Mouse (Mus musculus) heart, adult 11 months (tissue): ENCODE measurements around the gene Rpp30.

Experiments
- DNase-seq: peaks from one replicate; pipeline ENCODE4 v3.0.0; 2022

Gene Rpp30

DNA sequence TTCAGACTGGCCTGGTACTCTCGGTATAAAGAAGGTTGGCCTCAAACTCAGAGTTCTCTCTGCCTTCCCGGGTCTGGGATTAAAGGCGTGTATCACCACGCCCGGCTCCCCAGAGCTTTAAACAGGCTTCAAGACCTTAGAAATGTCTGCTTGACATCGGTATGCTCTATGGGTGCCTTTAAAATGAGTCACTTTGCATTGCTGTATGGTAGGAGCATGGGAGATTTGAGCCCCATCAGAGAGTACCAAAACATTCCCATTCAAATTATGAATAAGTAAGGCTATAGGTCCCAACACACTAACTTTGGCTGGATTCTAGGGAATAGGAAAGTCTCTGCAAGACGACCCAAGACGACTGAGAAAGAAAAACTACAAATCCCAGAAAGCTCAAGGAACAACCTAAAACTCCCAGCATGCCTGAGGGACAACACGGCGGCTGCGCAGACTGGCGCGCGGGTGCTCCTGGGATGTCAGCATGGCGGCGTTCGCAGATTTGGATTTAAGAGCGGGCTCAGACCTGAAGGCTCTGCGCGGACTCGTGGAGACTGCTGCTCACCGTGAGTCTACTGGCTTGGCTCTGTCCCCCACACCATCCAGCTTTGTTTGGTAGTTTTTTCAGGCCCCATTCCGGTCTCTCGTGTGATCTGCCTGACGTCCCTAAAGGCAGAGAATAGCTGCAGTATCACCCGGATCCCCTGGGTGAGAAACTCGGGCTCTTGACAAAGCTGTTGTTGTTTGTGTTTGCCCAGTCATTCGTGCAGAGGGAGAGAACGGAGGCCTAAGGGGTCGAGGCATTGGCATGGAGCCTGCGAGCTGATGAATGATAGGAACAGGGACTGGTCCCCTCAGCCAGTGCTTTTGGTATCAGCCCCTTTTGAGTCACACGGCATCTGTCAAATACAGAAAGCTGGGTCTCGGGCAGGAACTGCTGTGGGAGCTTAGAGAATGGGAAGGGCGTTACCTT is at the start of gene Rpp30:
Rpp30 (plus strand) TSS at position 455 of the 964 bp plus-strand sequence.
- DNase-seq: peak; percentile 98

DNA sequence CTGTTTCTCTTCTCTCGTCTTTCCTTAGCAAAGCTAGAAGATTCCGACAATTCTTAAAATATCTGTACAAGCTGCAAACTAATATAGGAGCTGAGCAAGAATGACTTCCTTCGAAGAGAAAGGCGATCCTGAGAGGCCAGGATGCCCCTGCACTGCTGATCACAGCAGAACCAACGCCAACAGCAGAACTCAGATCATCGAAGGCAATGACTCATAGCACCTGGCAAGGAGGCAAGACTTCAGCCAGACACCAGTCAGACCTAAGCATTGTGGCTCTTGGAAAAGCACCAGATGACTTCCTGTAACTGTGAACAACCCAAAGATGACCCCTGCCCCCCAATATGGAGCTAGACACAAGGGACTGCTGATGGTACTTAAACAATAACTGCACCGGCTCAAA is 37.5 kb upstream of the Rpp30 start:
- DNase-seq: no peak

DNA sequence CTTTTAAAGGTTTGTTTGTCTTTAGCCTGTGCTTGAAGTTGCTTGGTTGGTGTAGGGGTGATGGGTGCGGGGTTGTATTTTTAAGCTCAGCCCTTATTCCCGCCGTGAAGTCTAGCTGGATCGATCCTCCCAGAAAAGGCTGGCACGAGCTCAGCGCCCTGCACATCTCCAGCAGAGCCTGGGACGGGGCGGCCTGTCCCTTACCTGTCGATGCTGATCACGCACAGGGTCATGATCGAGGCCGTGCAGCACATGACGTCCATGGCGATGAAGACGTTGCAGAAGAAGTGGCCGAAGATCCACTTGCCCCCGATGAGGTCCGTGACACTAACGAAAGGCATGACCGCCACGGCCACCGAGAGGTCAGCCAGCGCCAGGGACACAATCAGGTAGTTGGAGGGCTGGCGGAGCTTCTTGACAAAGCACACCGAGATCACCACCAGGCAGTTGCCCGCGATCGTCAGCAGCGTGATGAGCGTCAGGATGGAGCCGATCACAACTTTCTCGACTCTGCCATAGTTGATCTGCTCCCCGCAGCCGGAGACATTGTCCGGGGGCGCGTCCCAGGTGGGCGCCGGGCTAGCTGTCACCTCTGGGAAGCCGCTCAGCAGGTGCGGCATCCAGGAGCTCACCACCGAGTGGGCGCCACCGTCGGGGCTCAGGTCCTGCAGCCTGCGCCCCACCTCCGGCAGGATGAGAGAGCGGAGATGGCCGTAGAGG is 26.9 kb upstream of the Rpp30 start:
- peak; percentile 83 for DNase-seq

DNA sequence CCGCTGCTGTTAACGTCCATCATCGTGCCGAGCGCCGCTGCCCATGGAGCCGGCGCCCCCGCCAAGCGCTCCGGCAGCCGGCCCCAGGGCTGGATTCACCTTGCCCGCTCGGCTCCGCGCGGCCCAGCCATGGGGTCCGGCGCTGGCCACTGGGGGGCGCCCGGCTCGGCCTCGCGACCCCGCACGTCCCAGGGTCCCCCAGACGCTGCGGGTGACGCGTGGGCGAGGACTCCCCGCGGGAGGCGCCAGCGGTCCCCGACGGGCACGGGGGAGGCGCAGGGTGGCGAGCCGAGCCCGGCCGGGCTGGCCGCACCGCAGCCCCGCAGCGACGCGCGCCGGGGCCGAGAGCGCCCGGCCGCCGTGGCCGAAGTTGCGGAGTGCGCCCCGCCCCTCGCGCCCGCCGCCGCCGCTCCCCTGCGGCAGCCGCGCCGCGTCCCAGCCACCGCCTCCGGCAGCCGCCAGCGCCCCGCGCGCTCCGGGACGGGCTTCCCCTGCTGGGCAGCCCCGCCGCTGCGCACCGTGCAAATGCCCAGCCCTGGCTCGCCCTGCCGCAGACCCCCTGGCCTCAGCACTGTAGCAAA is 26.2 kb upstream of the Rpp30 start, which contains the start of gene Htr7:
Htr7 (minus strand) TSS at position 277 of the 581 bp plus-strand sequence.
- DNase-seq: peak; percentile 89

DNA sequence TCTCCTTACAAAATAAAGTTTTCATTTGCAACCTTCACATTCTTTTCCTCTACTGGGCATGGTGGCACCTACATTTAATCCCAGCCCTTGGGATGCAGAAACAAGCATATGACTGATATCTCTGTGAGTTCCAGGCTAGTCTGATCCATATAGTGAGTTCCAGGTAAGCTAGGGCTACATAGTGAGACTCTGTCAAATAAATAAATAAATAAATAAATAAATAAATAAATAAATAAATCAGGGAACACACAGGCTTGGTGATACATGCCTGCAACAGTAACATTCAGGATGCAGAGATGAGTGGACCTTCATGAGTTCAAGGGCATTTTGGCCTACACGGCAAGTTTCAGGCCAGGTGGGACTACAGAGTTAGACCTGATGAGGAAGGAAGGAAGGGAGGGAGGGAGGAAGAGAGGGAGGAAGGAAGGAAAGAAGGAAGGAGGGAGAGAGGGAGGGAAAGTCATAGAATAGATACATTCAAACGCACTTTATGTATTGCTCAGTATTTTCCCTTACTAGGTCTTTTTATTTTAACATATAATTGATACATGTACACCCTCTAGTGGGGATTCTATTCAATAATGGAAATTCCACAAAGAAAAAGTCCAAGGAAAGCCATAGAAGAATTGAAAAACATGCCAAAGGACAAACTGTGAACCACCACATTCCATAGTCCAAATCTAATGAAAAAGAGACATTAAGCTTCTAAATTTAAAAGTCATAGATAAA is 20.6 kb upstream of the Rpp30 start:
- peak; percentile 49 for DNase-seq

DNA sequence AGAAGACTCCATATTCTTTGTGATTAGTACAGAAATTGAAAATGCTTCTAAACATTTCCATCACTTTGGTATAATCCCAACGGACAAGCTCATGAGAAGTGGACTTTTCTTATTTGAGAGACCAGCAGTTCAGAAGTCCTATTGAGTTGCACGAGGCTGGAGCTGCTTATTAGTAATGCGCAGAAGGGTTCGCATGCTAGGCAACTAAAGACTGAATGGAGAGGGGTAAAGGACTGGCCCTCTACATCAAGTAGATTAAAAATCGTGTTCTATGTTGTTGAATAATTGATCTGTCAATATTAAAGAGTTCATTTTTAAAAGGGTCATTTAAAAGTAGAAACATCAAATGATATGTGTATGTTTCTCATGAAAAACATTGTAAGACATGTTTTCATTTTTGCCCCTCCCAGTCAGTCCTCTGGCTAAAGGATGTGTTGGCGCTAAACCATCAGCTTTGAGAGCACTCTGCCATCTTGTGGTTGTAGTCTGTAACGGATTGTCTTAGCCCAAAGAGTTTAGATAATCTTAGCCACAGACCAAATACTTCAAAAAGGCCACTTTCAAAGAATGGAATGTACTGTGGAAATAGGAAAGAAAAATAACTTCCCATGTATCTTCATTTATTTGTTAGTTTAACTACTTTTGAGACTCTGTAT is 782 bp upstream of the Rpp30 start:
- DNase-seq: peak; percentile 80

DNA sequence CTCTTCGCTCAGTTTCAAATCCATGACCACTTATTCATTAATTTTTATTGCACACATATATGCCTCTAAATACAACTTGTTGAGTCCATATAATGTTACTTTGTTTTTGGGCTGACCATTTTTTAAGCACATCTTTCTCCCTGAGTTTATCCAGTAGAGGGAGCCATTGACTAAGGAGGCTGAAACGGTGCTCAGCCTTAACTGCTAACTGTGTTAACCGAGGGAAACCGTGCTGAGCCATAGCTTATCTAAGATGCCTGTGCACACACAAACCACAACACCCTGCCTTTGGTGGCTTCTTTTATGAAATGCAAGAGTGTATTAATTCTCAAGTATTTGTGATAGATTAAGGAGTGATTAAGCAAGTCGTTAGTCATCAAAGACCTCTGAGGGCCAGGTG is 7.3 kb downstream of the Rpp30 start:
- peak; percentile 69 for DNase-seq

DNA sequence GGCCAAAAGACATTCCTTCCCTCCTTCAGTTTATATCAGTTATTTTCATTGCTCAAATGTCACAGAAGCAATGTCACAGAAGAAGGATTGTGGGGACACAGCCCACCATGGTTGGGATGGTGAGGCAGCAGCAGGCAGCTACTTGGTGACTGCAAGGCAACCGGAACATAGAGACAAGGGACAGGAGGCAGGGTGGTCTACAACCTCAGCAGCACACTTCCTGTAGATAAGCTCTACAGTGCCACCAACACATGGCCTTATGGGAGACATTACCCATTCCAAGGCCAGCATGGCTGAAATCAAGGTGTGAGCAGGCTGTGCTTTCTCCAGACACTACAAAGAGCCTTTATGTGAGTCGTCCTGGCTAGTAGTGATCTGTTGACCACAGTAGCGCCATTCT is 13.7 kb downstream of the Rpp30 start:
- peak; percentile 71 for DNase-seq

DNA sequence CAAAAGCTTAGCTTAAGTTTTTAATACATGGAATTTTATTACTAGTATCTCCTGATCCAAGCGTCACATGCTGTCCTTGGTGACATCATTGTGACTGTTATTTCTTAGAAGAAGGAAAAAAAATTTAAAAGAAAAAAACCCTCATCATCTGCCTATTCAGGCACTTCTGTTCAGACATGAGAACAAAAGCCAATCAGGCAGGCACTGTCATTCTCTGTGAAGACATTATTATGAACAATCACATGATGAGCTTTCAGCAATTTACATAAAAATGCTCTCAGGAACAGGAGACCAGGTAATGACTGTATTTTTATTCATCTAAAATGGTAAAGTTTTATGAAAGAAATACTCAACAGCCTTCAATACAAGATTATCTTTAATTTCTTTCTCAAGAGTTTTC is 14.7 kb downstream of the Rpp30 start:
- no peak for DNase-seq

DNA sequence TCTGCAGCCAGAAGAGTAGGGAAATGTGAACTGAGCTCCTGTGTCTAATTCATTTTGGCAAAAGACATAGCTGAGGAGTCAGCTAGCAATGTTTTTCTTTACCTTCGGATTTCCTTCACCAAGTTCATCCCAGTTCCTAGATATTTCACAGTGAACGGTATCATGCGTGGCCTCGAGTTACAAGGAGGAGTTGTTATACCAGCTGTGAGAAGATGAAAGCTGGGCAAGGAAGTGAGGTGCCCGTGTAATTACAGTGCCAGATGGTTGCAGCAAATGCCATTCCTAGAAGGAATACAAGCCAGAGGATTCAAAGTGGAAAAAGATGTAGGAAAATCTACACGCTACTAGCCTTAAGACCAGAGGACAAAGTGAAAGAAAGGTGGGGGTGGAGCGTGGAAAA is 15.4 kb downstream of the Rpp30 start:
- DNase-seq: peak; percentile 49

DNA sequence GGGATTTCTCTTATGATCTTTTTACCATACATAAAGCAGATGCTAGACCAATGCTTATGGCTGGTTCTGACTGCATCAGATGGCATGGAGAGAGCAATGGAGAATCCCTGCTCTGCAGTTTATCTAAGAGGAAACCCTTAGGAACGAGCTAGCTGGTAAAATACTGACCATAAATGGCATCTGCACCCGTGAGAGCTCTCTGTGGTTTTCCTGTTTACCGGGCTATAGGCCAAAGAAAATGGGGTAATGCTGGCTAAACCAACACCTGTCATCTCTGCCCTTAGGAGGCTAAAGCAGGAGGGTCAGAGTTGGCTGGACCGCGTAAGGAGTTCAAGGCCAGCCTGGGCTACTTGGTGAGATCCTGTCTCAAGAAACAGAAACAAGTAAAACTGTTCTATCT is 20.4 kb downstream of the Rpp30 start:
- peak; percentile 33 for DNase-seq

DNA sequence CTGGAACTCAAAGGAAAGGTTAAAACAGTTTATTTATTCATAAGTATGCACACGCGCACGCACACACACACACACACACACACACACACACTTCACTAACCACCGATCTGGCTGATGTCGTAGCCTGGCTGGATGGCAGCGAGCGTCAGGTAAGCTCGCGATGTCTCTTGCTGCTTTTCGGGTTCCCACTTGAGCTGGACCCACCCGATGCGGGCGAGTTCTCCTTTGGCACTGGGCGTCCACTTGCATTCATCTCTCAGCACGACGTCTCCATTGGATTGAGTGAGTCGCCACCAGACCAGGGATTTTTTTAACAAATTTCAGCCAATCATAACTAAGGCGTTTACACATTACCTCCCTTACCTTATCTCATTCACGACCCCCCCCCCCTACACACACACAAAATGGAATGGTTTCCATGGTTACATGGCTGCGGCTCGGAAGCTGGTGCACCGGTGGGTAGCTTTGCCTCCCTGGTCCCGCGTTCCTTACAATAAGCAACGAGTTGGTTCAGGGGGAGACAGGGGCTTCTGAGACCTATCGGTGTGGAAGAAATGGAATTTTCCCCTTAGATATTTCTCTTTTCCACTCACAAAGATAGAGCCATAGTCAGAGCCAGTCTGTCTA is 25.9 kb downstream of the Rpp30 start:
- peak; percentile 82 for DNase-seq

DNA sequence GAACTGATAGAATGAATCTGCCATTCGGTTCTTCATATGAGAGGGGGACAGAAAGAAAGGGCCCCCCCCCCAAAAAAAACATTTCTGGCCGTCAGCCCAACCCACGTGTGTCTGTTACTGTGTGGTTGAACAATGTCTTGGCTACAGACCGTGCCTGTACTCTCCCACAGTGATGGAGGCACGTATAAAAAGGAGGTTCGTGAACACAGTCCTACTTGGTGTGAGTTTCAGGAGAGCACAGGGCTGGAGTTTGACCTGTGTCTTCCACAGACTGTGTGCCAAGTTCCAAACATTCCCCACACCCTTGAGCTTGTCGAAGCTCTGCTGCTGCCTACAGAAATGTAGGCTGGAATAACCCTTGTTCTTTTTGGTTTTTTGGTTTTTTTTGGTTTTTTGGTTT is 26.9 kb downstream of the Rpp30 start:
- DNase-seq: peak; percentile 78

DNA sequence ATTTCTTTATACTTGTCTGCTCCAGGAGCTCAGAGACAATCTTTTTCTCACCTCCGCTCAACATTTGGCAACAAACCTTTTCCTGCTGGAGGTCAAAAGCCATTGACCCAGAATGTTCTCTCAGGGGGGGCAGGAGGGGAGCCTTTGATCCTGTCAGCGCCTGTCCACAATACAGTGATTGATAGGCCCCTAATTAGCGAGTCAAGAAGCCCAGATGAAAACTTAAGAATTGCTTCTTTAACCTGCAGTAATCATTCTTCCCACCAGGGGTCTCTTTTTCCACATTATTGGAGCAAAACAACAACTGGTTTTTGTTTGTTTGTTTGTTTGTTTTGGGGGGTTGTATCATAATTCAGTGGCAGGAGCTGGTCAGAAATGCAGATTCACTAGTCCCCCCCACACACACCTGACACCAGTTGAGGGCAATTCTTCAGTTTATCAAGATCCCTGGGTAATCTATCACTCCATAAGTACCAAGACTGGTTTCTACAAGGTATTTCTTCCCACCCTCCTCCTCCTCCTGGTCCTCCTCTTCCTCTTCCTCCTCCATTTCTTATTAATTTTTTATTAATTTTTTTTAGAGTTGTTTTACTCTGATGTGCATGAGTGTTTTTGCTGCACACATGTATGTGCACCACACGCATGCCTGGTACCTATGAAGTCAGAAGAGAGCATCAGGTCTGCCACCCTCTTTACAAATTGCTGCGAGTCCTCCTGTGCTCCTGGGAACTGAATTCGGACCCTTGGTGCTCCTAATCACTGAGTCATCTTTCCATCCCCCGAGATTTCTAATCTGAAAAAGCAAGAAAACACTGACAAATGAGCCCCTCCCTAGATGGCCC is 27.8 kb downstream of the Rpp30 start:
- DNase-seq: peak; percentile 80

DNA sequence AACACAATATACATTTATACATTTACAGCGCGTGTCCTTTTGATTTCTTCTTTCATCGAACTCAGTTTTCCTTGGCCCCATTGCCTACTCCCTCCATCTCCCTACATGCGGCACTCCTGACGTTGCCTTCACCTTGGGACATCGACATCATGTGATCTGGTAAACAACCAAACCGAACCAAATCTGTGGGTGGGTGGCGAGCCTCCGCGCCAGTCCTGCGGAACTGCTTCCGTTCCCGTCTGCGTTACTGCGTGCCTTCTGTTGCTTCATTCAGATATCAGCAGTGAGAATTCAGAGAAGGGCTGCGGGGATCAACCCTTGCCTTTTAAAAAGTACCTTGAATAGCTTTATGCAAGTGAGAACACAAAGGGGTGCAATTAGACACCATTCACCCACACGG is 28.5 kb downstream of the Rpp30 start:
- DNase-seq: peak; percentile 71

DNA sequence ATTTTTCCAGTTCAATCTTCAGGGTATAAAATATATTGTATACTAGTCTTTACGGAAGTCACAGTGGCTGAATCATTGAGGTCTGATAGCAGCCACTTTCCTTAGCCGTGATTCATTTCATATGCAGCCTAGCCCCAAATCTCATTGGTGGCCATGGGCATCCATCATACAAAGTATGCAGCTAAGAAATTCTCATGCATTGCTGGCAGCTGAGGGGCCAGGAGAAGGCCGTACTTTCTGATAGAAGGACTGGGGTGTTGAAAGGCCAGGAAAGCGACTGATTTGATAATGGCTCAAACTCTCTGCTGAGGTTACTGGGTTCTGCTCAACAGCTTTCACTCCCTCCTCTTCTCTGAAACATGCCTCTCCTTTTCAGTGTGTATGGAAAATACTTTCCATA is 32.7 kb downstream of the Rpp30 start:
- no peak for DNase-seq

DNA sequence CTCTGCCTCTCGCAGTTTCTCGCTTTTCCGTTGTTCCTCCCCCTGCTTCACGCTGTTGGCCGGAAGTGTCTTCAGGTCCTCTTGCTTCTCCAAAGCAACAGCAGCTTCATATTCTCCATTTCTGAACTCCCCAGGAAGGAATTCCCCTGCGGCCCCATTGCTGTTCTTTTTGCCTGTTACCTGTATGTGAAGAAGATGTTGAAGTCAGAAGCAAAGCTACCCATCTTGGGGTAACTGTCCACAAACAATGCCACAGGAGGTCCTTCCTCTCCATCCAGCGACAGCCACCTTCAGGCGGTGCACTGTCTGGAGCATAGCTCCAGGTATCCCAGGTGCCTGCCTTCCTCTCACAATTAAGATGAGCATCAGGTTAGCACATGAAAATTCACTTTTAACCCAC is 35.7 kb downstream of the Rpp30 start:
- DNase-seq: peak; percentile 84

DNA sequence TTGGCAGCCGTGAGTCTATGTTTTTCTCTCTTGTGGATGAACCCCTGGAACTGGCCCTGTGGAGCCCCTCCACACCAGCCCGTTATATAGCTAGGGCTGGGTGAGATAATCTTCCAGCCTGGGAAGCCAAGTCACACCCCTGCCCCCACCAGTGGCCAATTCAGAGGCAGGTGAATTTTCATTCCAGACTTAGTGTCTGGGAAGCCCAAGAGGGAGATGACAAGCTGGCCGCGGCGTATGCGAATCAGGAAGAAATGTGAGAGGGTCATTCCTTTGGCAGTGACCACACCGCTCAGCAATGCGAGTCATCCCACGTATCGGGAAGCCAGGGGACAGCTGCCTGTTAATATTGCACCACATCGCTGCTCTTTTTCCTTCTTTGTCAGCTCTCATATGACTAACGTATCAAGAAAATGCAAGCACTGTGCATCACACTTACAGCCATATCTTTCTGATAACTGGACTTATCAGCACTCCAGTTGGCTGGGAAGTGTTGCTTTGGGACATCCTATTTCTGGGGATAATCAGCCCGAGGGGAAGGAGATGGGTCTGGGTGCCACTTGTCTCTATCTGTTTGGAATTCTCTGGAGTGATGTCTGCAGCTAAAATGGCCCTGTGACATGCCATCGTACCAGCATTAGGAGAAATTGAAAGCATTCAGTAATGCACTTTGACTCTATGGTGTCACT is 36.4 kb downstream of the Rpp30 start, which contains the start of gene Ankrd1:
Ankrd1 (minus strand) TSS at position 317 of the 689 bp plus-strand sequence.
- DNase-seq: peak; percentile 96

DNA sequence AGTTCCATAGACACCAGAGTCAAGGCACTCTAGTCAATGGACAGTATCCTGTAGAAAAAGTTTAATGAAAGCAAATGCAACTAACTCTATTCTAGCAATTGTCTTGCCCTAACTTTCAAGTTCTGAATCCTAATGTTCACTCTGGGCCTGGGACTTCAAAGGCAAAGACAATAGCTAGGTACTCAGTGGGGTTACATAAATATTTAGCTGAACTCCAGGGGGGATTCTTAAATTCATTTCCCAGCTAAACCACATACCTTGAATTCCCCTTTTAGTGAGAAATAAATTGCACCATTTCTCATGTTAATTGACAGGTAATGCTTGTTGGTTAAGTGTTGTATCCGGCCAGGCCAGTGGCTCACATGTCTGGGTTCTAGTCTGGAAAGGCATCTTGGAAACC is 40.7 kb downstream of the Rpp30 start:
- peak; percentile 51 for DNase-seq

DNA sequence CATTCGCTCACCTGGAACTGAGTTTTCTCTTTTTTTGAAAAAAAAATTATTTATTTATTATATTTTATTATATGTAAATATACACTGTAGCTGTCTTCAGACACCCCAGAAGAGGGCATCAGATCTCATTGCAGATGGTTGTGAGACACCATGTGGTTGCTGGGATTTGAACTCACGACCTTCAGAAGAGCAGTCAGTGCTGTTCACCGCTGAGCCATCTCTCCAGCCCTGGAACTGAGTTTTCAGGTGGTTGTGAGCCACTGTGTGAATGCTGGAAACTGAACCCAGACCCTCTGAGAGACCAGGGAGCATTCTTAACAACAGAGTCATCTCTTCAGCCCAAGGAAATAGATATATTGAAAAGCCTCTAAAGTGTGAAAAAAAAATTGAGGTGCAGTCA is 44.9 kb downstream of the Rpp30 start:
- peak; percentile 70 for DNase-seq
